Mouse (Mus musculus) heart, embryonic 11.5 days (tissue): ENCODE data around the gene Eef1akmt4. TPM values are rescaled to one million over a fixed set of nuclear protein-coding genes. Genes with fewer than 3 reads are reported as not detected.
"Not testable (repeated sequence)": the region's sequence is repeated elsewhere in the genome, so short reads cannot be mapped to it uniquely, and the experiment has no call there.

Experiments
- ATAC-seq: fragments of 200-750 bp; cut with Nextera tagmentation; replicated peaks from 2 replicates; pipeline ENCODE4 v1.8.0; 2017; ENCODE audit warnings: moderate library complexity; ENCODE audit not compliant: insufficient number of reproducible peaks, low FRiP score, low TSS enrichment
- H3K27ac ChIP-seq: fragments of 300-500 bp; sonication (generic); 2 replicates; pipeline ENCODE4 v1.5.1; 2014; ENCODE audit warnings: mild to moderate bottlenecking, low read depth, low read length
- H3K27me3 ChIP-seq: fragments of 300-500 bp; sonication (generic); 2 replicates; pipeline ENCODE4 v1.6.1; 2014; ENCODE audit warnings: mild to moderate bottlenecking, low read length, mixed read lengths; ENCODE audit not compliant: control insufficient read depth, insufficient read depth
- H3K36me3 ChIP-seq: fragments of 300-500 bp; sonication (generic); 2 replicates; pipeline ENCODE4 v1.6.1; 2014; ENCODE audit warnings: mild to moderate bottlenecking, low read length, moderate library complexity, mixed read lengths; ENCODE audit not compliant: control insufficient read depth, insufficient read depth
- H3K4me1 ChIP-seq: fragments of 300-500 bp; sonication (generic); 2 replicates; pipeline ENCODE4 v1.6.1; 2014; ENCODE audit warnings: low read length; ENCODE audit not compliant: control insufficient read depth, insufficient read depth
- H3K4me2 ChIP-seq: fragments of 300-500 bp; sonication (generic); 2 replicates; pipeline ENCODE4 v1.6.1; 2014; ENCODE audit warnings: mild to moderate bottlenecking, moderate library complexity
- H3K4me3 ChIP-seq: fragments of 300-500 bp; sonication (generic); 2 replicates; pipeline ENCODE4 v1.5.1; 2014; ENCODE audit warnings: low read depth, low read length
- H3K9ac ChIP-seq: fragments of 300-500 bp; sonication (generic); 2 replicates; pipeline ENCODE4 v1.6.1; 2014; ENCODE audit warnings: mild to moderate bottlenecking, low read depth, low read length, moderate library complexity
- H3K9me3 ChIP-seq: fragments of 300-500 bp; sonication (generic); replicated peaks from 2 replicates; pipeline ENCODE4 v1.6.1; 2016; ENCODE audit warnings: low read length; ENCODE audit not compliant: control insufficient read depth
- WGBS: fragments of 180-500 bp; shearing (Covaris S2); extraction: QIAGEN DNeasy Blood & Tissue Kit; methylation state at CpG from one replicate; pipeline ENCODE4 v1.1.7; 2014; ENCODE audit not compliant: insufficient replicate concordance; 5-methylcytosine and 5-hydroxymethylcytosine counted together
- microRNA counts: library from miRNA; unstranded; fragments of <30 nt; microRNA quantifications from one replicate; lab custom pipeline; 2015
- microRNA-seq: library from miRNA; unstranded; fragments of <30 nt; microRNA quantifications from one replicate; pipeline ENCODE4, GENCODE M21; 2016; ENCODE audit warnings: borderline number of aligned reads
- polyA plus RNA-seq: library from polyadenylated mRNA; unstranded; fragments of >200 nt; fragmentation: Nextera tagmentation; extraction: Ambion mirVana; gene quantifications from 2 replicates; pipeline ENCODE4 v1.2.1, GENCODE M21; 2014

Eef1akmt4 gene
- polyA plus RNA-seq, 1 experiment from 2014 or later, result 28.0 TPM

DNA sequence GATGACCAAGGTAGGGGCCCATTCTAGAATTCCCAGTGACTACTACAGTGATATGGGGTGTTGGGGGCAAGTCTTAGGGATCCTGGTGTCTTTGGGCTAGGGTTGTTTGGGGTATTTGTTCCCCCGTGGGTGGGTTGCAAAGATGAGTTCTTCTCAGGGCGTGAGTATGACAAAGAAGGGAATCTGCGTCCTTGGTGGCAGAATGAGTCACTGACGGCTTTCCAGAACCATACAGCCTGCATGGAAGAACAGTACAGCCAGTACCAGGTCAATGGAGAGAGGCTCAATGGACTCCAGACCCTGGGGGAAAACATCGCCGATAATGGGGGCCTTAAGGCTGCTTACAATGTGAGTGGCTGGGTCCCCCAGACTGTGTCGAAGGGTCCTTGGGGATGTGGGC lies 32.5 kb downstream of the Eef1akmt4 start:
- no peak overlapping the region for H3K9ac ChIP-seq
- H3K4me3 ChIP-seq, result no peak overlapping the region
- no peak overlapping the region for H3K4me2 ChIP-seq
- WGBS, result 81% methylated on average over 7 of the region's 7 CpGs
- no peak for ATAC-seq
- H3K4me1 ChIP-seq, result no peaks in the 10 kb centered on the region
- no peaks in the 10 kb centered on the region for H3K36me3 ChIP-seq
- H3K27me3 ChIP-seq, result no peaks in the 10 kb centered on the region; the same call in 1 of the 2 replicates
- H3K9me3 ChIP-seq, result no peaks in the 10 kb centered on the region
- no peak overlapping the region for H3K27ac ChIP-seq

GRCm38 (mm10) chr16:20651076-20651946 lies 39.9 kb downstream of the Eef1akmt4 start, which contains the start of gene Psmd2:
Gene Psmd2 (plus strand): TSS chr16:20651652.
- H3K4me2 ChIP-seq, result peak within 1 kb of the TSS; percentile 86
- 3% methylated on average over 46 of the region's 46 CpGs for WGBS
- ATAC-seq, result peak; percentile 92

GRCm38 (mm10) chr16:20651947-20652310 lies 40.5 kb downstream of the Eef1akmt4 start:
- 0 out of 2 replicates have a peak, but pooled peaks cover 2% of the 10 kb centered on the region for H3K27me3 ChIP-seq
- 8% methylated on average over 12 of the region's 12 CpGs for WGBS
- no peak overlapping the region; the same call in 1 of the 2 replicates for H3K27ac ChIP-seq
- peak overlapping the region; percentile 86 for H3K4me2 ChIP-seq
- H3K9me3 ChIP-seq, result no peaks in the 10 kb centered on the region
- peaks cover 11% of the 10 kb centered on the region for H3K36me3 ChIP-seq
- H3K4me3 ChIP-seq, result peak overlapping the region; percentile 94
- ATAC-seq, result no peak
- peaks cover 8% of the 10 kb centered on the region for H3K4me1 ChIP-seq
- peak overlapping the region; percentile 91 for H3K9ac ChIP-seq

More at GRCm38 (mm10) chr16:20651076-20651946, 39.9 kb downstream of the Eef1akmt4 start, which contains the start of gene Psmd2:
- Histone ChIP-seq H3K36me3 (peaks cover 9% of the 10 kb centered on the region), H3K4me3 (peak within 1 kb of the TSS; percentile 94), H3K27me3 (0 out of 2 replicates have a peak, but pooled peaks cover 2% of the 10 kb centered on the region), H3K9ac (peak within 1 kb of the TSS; percentile 91), H3K9me3 (no peaks in the 10 kb centered on the region), H3K4me1 (peaks cover 8% of the 10 kb centered on the region), H3K27ac (peak within 1 kb of the TSS; percentile 71)

DNA sequence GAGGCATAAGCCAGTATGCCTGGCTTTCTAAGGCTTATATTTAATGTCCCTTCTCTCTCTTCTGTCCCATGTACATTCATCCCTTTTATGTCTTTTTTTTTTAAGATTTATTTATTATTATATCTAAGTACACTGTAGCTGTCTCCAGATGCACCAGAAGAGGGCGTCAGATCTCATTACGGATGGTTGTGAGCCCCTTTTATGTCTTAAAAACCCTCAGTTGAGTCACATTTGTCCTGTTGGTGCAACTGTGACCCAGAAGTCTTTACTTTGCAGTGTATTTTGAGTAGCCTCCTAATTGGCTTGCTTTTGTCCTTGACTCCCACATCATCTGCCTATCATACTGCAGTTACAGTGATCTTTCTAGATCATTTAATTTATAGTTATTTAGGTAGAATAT lies 41.9 kb downstream of the Eef1akmt4 start:
- H3K4me3 ChIP-seq, result no peak overlapping the region

GRCm38 (mm10) chr16:20657661-20658060 lies 46.3 kb downstream of the Eef1akmt4 start:
- Histone ChIP-seq H3K4me2 (no peak overlapping the region), H3K36me3 (peaks cover 53% of the 10 kb centered on the region), H3K9ac (no peak overlapping the region), H3K4me3 (no peak overlapping the region), H3K27ac (no peak overlapping the region), H3K9me3 (no peaks in the 10 kb centered on the region), H3K27me3 (no peaks in the 10 kb centered on the region), H3K4me1 (peaks cover 2% of the 10 kb centered on the region)
- 89% methylated on average over 4 of the region's 4 CpGs for WGBS
- ATAC-seq, result no peak

More for the DNA sequence above, 41.9 kb downstream of the Eef1akmt4 start:
- WGBS, result 53% methylated on average over 2 of the region's 2 CpGs
- Histone ChIP-seq H3K27ac (no peak overlapping the region), H3K36me3 (peaks cover 18% of the 10 kb centered on the region), H3K9ac (no peak overlapping the region), H3K27me3 (0 out of 2 replicates have a peak, but pooled peaks cover 2% of the 10 kb centered on the region), H3K4me2 (0 out of 2 replicates have a peak overlapping the region, but pooled peaks have one; percentile 7), H3K9me3 (no peaks in the 10 kb centered on the region), H3K4me1 (peaks cover 8% of the 10 kb centered on the region)
- no peak for ATAC-seq

GRCm38 (mm10) chr16:20668013-20668412 lies 56.6 kb downstream of the Eef1akmt4 start, which contains the start of gene Eif4g1:
Gene Eif4g1 (plus strand): TSS chr16:20668313.
- ATAC-seq, H3K4me1 ChIP-seq, H3K36me3 ChIP-seq, H3K9ac ChIP-seq, H3K27me3 ChIP-seq, H3K4me2 ChIP-seq, H3K27ac ChIP-seq, H3K9me3 ChIP-seq, H3K4me3 ChIP-seq: not testable (repeated sequence)
- 91% methylated on average over 3 of the region's 6 CpGs for WGBS

MicroRNAs encoded within 50 kb of the gene (microRNA counts, 519-probe panel; counts per million panel counts)
- microRNA mmu-miR-1224 (lab: Ali Mortazavi, UCI), result 4,758 counts per million, percentile 43 among the panel's probes with 10 or more counts

Small RNAs within 50 kb of the gene (microRNA-seq; reads per million reads assigned to microRNA genes)
- gene Mir1224, result 0.47 reads per million

Other genes with a start within 250 kb of the Eef1akmt4 start
- 54.6 and 66.1 TPM in 2 replicates for gene Abcc5, start 185.2 kb upstream of the Eef1akmt4 start, polyA plus RNA-seq
- gene Eif2b5, start 112.8 kb upstream of the Eef1akmt4 start, polyA plus RNA-seq, result 83.3 and 96.1 TPM in 2 replicates
- 32.2 and 34.8 TPM in 2 replicates for gene Dvl3, start 94.6 kb upstream of the Eef1akmt4 start, polyA plus RNA-seq
- 490 and 502 TPM in 2 replicates for gene Ap2m1, start 76.1 kb upstream of the Eef1akmt4 start, polyA plus RNA-seq
- 41.4 and 44.9 TPM in 2 replicates for gene Abcf3, start 63.0 kb upstream of the Eef1akmt4 start, polyA plus RNA-seq
- gene Vwa5b2, start 22.1 kb upstream of the Eef1akmt4 start, polyA plus RNA-seq, result 0.08 and 0.20 TPM in 2 replicates
- 0.10 TPM in 1 of 2 replicates, not detected in the other for gene Gm49333, start within 50 bp of the Eef1akmt4 start, polyA plus RNA-seq
- 39.5 and 41.3 TPM in 2 replicates for gene Alg3, start 142 bp downstream of the Eef1akmt4 start, polyA plus RNA-seq
- 0.84 and 0.96 TPM in 2 replicates for gene Camk2n2, start 9.7 kb downstream of the Eef1akmt4 start, polyA plus RNA-seq
- 1.3 and 1.6 TPM in 2 replicates for gene Ece2, start 18.2 kb downstream of the Eef1akmt4 start, polyA plus RNA-seq
- gene Psmd2, start 40.1 kb downstream of the Eef1akmt4 start, polyA plus RNA-seq, result 275 and 327 TPM in 2 replicates
- 117 and 133 TPM in 2 replicates for gene Eif4g1, start 56.7 kb downstream of the Eef1akmt4 start, polyA plus RNA-seq
- 2.6 and 4.9 TPM in 2 replicates for gene Fam131a, start 81.6 kb downstream of the Eef1akmt4 start, polyA plus RNA-seq
- 65.0 and 65.9 TPM in 2 replicates for gene Polr2h, start 106.1 kb downstream of the Eef1akmt4 start, polyA plus RNA-seq
- 5.7 and 6.7 TPM in 2 replicates for gene Clcn2, start 106.2 kb downstream of the Eef1akmt4 start, polyA plus RNA-seq
- 0.21 and 0.42 TPM in 2 replicates for gene Chrd, start 121.5 kb downstream of the Eef1akmt4 start, polyA plus RNA-seq
- 0.49 TPM in 1 of 2 replicates, not detected in the other for gene Thpo, start 122.9 kb downstream of the Eef1akmt4 start, polyA plus RNA-seq